Mouse (Mus musculus) testis, adult 2 months (tissue): ENCODE measurements around the gene Rnf182.

Source experiments
- CTCF ChIP-seq: fragments of 200-500 bp; IDR thresholded peaks from 2 replicates; pipeline ENCODE4 v1.5.1; 2012; ENCODE audit warnings: low read depth, mild to moderate bottlenecking, inconsistent platforms, low read length, moderate library complexity; ENCODE audit not compliant: control insufficient read depth, insufficient read depth, insufficient replicate concordance
- POLR2A ChIP-seq: fragments of 200-500 bp; IDR thresholded peaks from 2 replicates; pipeline ENCODE4 v1.6.1; 2012; ENCODE audit warnings: low read depth, mild to moderate bottlenecking, inconsistent platforms, low read length, moderate library complexity; ENCODE audit not compliant: control insufficient read depth

DNA sequence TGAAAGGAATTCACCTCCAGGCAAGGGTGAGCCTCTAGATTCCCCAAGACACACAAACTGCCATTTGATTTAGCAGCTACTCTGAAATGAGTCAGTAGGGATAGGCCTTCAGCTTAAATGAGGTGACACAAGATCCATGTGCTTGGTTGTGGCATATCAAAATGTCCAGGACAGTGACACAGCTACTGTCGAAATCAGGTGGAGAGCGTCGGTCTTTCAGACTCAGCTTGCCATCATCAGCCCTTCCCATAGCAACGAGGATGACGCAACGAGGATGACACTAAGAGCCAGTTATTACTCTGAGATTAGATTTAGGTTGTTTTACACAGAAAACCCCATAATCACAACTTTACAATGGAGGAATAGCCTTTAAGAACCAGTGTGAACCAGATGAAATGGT is 14.5 kb upstream of the Rnf182 start:
- TF ChIP-seq CTCF (no peak), POLR2A (no peak)
